ENCODE assay signal across 20 mouse cellular contexts in the genomic region with DNA sequence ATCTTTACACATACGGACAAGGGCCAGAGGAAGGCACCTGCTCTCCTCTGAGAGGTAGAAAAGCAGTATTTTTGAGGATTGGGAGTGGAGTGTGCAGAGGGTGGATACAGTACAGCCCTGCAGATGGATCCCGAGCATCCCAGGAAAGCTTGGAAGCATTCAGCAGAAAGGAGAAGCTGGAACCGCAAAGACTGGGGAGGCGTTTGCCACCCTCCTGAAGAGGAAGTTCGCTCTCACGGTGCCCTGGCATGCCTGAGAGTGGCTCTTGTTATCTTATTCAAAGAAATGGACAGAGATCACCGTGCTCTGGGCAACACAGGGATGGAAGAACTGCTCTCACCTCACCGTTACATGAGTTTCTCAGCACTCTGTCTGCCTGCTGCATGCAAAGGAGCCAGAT. TPM values are rescaled to one million over a fixed set of nuclear protein-coding genes. Genes with fewer than 3 reads are reported as not detected.
DNase-seq lines count a peak whose midpoint lies in the region; ATAC-seq lines count a peak whose summit lies in the region.
"Had no signal": no experiment of that assay in that cellular context is flagged by ENCODE, and none has a peak within 500 bp of the region (broad histone marks: within the 10 kb centered on the region; RNA-seq: fewer than 3 reads in every experiment).

No protein-coding gene starts in this region.

- no peaks in the 10 kb centered on the region for H3K36me3 ChIP-seq in neural tube, embryonic 13.5 days
- no peaks in the 10 kb centered on the region for H3K36me3 ChIP-seq in forebrain, embryonic 14.5 days (ENCODE audit: control insufficient read depth, insufficient read depth, low read length)
- no peaks in the 10 kb centered on the region for H3K36me3 ChIP-seq in midbrain, embryonic 11.5 days (ENCODE audit: control insufficient read depth, insufficient read depth, low read length)
- H3K36me3 ChIP-seq: G1E; heart, embryonic 12.5 days; limb, embryonic 15.5 days had no signal

- H3K27me3 ChIP-seq in neural tube, embryonic 13.5 days: no peaks in the 10 kb centered on the region
- no peaks in the 10 kb centered on the region for H3K27me3 ChIP-seq in forebrain, embryonic 14.5 days (replicated peaks; ENCODE audit: control insufficient read depth, insufficient read depth, low read length)
- no peaks in the 10 kb centered on the region for H3K27me3 ChIP-seq in midbrain, embryonic 11.5 days (ENCODE audit: control insufficient read depth, insufficient read depth, low read length)
- H3K27me3 ChIP-seq: heart, embryonic 12.5 days; limb, embryonic 15.5 days had no signal

- H3K9me3 ChIP-seq in neural tube, embryonic 13.5 days: no peaks in the 10 kb centered on the region
- H3K9me3 ChIP-seq in forebrain, embryonic 14.5 days (replicated peaks; ENCODE audit: control insufficient read depth, low read length): no peaks in the 10 kb centered on the region
- H3K9me3 ChIP-seq in midbrain, embryonic 11.5 days (ENCODE audit: control insufficient read depth, low read length): no peaks in the 10 kb centered on the region
- H3K9me3 ChIP-seq: G1E; heart, embryonic 12.5 days; limb, embryonic 15.5 days had no signal

- no peak overlapping the region for H3K4me2 ChIP-seq in neural tube, embryonic 13.5 days
- H3K4me2 ChIP-seq in forebrain, embryonic 14.5 days (ENCODE audit: low read length): no peak overlapping the region
- H3K4me2 ChIP-seq in midbrain, embryonic 11.5 days: no peak overlapping the region
- H3K4me2 ChIP-seq: heart, embryonic 12.5 days; limb, embryonic 15.5 days had no signal

- H3K9ac ChIP-seq in neural tube, embryonic 13.5 days: 0 out of 2 replicates have a peak overlapping the region, but pooled peaks have one; percentile 42
- 0 out of 2 replicates have a peak overlapping the region, but pooled peaks have one; percentile 8 for H3K9ac ChIP-seq in forebrain, embryonic 14.5 days (ENCODE audit: low read length)
- H3K9ac ChIP-seq in midbrain, embryonic 11.5 days (ENCODE audit: low read length): peak overlapping the region; percentile 11; the same call in 1 of the 2 replicates
- H3K9ac ChIP-seq: heart, embryonic 12.5 days; limb, embryonic 15.5 days; liver, postnatal 0 days had no signal

- 52% methylated on average over 8 of the region's 8 CpGs for WGBS in neural tube, embryonic 13.5 days
- WGBS in forebrain, embryonic 14.5 days: 51% methylated on average over 8 of the region's 8 CpGs
- WGBS in midbrain, embryonic 11.5 days: 55% methylated on average over 8 of the region's 8 CpGs

- DNase-seq in neural tube, embryonic 10.5 days (ENCODE audit: extremely low spot score, low spot score): no peak
- DNase-seq in forebrain, embryonic 14.5 days (ENCODE audit: low spot score): no peak
- no peak for DNase-seq in midbrain, embryonic 11.5 days (ENCODE audit: low spot score, missing footprints)
- no peak for DNase-seq in MN1 (ENCODE audit: low spot score)
- DNase-seq in urinary bladder, postnatal 10 days (ENCODE audit: low spot score): no peak
- no peak for DNase-seq in spleen, postnatal 36 days (ENCODE audit: low spot score in 2 of 2)
- DNase-seq: adrenal gland, adult 8-10 months; gastrocnemius, adult 2 months; heart, postnatal 4 days; liver, postnatal 0 days; lung, postnatal 36 days had no signal

- peaks cover 66% of the 10 kb centered on the region for H3K4me1 ChIP-seq in neural tube, embryonic 13.5 days (replicated peaks)
- peaks cover 73% of the 10 kb centered on the region for H3K4me1 ChIP-seq in forebrain, embryonic 14.5 days (ENCODE audit: control insufficient read depth, insufficient read depth, low read length)
- peaks cover 78% of the 10 kb centered on the region for H3K4me1 ChIP-seq in midbrain, embryonic 11.5 days (ENCODE audit: control insufficient read depth, insufficient read depth, low read length)

- no peak for ATAC-seq in neural tube, embryonic 13.5 days (ENCODE audit: low read depth)
- no peak for ATAC-seq in forebrain, embryonic 14.5 days
- no peak for ATAC-seq in midbrain, embryonic 11.5 days (ENCODE audit: low FRiP score)
- ATAC-seq: intestine, postnatal 0 days; liver, postnatal 0 days had no signal

- no peak overlapping the region for H3K4me3 ChIP-seq in neural tube, embryonic 13.5 days
- H3K4me3 ChIP-seq in forebrain, embryonic 14.5 days (ENCODE audit: low read depth, low read length): no peak overlapping the region
- H3K4me3 ChIP-seq in midbrain, embryonic 11.5 days (ENCODE audit: low read depth, low read length): no peak overlapping the region
- H3K4me3 ChIP-seq: erythroblast, embryonic 14.5 days; gastrocnemius, adult 2 months; heart, embryonic 12.5 days; limb, embryonic 15.5 days had no signal

- peak overlapping the region; percentile 55; the same call in 1 of the 2 replicates for H3K27ac ChIP-seq in neural tube, embryonic 13.5 days (replicated peaks)
- peak overlapping the region; percentile 70 for H3K27ac ChIP-seq in forebrain, embryonic 14.5 days (ENCODE audit: low read depth, low read length)
- peak overlapping the region; percentile 57 for H3K27ac ChIP-seq in midbrain, embryonic 11.5 days (ENCODE audit: low read depth, low read length)
- H3K27ac ChIP-seq: gastrocnemius, adult 2 months; kidney, postnatal 0 days; limb, embryonic 15.5 days had no signal

RNA-seq across cellular contexts. Expression of a gene that starts 30.5 kb away (rescaled TPM):
- polyA plus RNA-seq in neural tube, embryonic 13.5 days (2015; fragmentation: Nextera tagmentation; extraction: Ambion mirVana): 2.3 and 2.5 TPM in 2 replicates
- 2.6 TPM in 2 replicates for polyA plus RNA-seq in forebrain, embryonic 14.5 days (2014; fragmentation: Nextera tagmentation; extraction: Ambion mirVana)
- 12.2 and 12.8 TPM in 2 replicates for polyA plus RNA-seq in midbrain, embryonic 11.5 days (2014; fragmentation: Nextera tagmentation; extraction: Ambion mirVana)
- polyA plus RNA-seq: erythroblast, embryonic 14.5 days; G1E had no signal

RNA-seq across cellular contexts. Expression of a gene that starts 45.8 kb away (rescaled TPM):
- not detected in 2 replicates for polyA plus RNA-seq in neural tube, embryonic 13.5 days (2015; fragmentation: Nextera tagmentation; extraction: Ambion mirVana)
- polyA plus RNA-seq in forebrain, embryonic 14.5 days (2014; fragmentation: Nextera tagmentation; extraction: Ambion mirVana): not detected in 2 replicates
- 0.08 TPM in 1 of 2 replicates, not detected in the other for polyA plus RNA-seq in midbrain, embryonic 11.5 days (2014; fragmentation: Nextera tagmentation; extraction: Ambion mirVana)
- polyA plus RNA-seq: erythroblast, embryonic 14.5 days; G1E; heart, embryonic 12.5 days; intestine, postnatal 0 days; kidney, postnatal 0 days; liver, postnatal 0 days; spleen, adult 2 months; urinary bladder, adult 2 months had no signal
